Comparison of ENCODE assay signal across 18 mouse cellular contexts in genomic region chr2:163670872-163671594, GRCm38 (mm10). TPM values are rescaled to one million over a fixed set of nuclear protein-coding genes. Genes with fewer than 3 reads are reported as not detected.
A peak's percentile ranks its signal among the peaks of the same experiment; 100 is the strongest.
DNase-seq lines count a peak whose midpoint lies in the region; ATAC-seq lines count a peak whose summit lies in the region.
"Had no signal": no experiment of that assay in that cellular context is flagged by ENCODE, and none has a peak within 500 bp of the region (broad histone marks: within the 10 kb centered on the region; RNA-seq: fewer than 3 reads in every experiment).

No protein-coding gene starts in this region.

- 78% methylated on average over 11 of the region's 11 CpGs for WGBS in kidney, embryonic 15.5 days

- H3K9me3 ChIP-seq in kidney, embryonic 15.5 days (replicated peaks): no peaks in the 10 kb centered on the region
- H3K9me3 ChIP-seq: liver, embryonic 15.5 days had no signal

- 0 out of 2 replicates have a peak, but pooled peaks cover 3% of the 10 kb centered on the region for H3K36me3 ChIP-seq in kidney, embryonic 15.5 days
- H3K36me3 ChIP-seq: liver, embryonic 15.5 days had no signal

- intact Hi-C loops in heart, postnatal 10 days (cut with DNase I): no loop called here

- no peak overlapping the region for H3K9ac ChIP-seq in kidney, embryonic 15.5 days
- H3K9ac ChIP-seq: liver, embryonic 15.5 days had no signal

- H3K27ac ChIP-seq in kidney, embryonic 15.5 days: no peak overlapping the region
- H3K27ac ChIP-seq: liver, embryonic 15.5 days had no signal

- no peaks in the 10 kb centered on the region for H3K27me3 ChIP-seq in kidney, embryonic 15.5 days
- H3K27me3 ChIP-seq: liver, embryonic 15.5 days had no signal

- peaks cover 25% of the 10 kb centered on the region for H3K4me1 ChIP-seq in kidney, embryonic 15.5 days

- no peak overlapping the region for H3K4me3 ChIP-seq in kidney, embryonic 15.5 days (replicated peaks)
- H3K4me3 ChIP-seq: liver, embryonic 15.5 days had no signal

- DNase-seq in heart, adult 11 months: peak; percentile 93
- no peak for DNase-seq in heart, postnatal 10 days
- DNase-seq in kidney, postnatal 14 days: peak; percentile 62
- DNase-seq in NIH3T3 (ENCODE audit: low read depth): peak; percentile 35
- DNase-seq in lung, postnatal 36 days: peak; percentile 47
- DNase-seq in gastrocnemius, postnatal 25 days: no peak
- DNase-seq: adrenal gland, postnatal 36 days; cerebellum, postnatal 10 days; left cerebral cortex, postnatal 4 days; retina, postnatal 1 day; thymus, postnatal 25 days had no signal

- no peak for ATAC-seq in kidney, embryonic 15.5 days (replicated peaks; ENCODE audit: low FRiP score)
- ATAC-seq in granulocyte monocyte progenitor cell, adult 5-6 weeks (replicated peaks; ENCODE audit: poor library complexity, severe bottlenecking): no peak
- ATAC-seq: activated CD4-positive, CD25-positive, alpha-beta regulatory T cell, adult 4 months; forebrain, embryonic 14.5 days; inflammation-experienced regulatory T-cells, adult 6 months had no signal

- H3K4me2 ChIP-seq in kidney, embryonic 15.5 days: no peak overlapping the region
- H3K4me2 ChIP-seq: liver, embryonic 15.5 days; midbrain, embryonic 11.5 days had no signal

RNA-seq across cellular contexts. Expression of gene Pkig, which starts 12.8 kb away (rescaled TPM):
- 100 to 1,000 TPM; 177 to 195 TPM for total RNA-seq in heart, postnatal 10 days (2021)
- polyA plus RNA-seq in kidney, embryonic 15.5 days (2015; fragmentation: Nextera tagmentation; extraction: Ambion mirVana): 167 and 174 TPM in 2 replicates
- total RNA-seq in granulocyte monocyte progenitor cell, adult 5-6 weeks (2014; fragmentation: Nextera tagmentation): 89.1 and 89.4 TPM in 2 replicates
- 52.2 and 65.1 TPM in 2 replicates for total RNA-seq in granulocyte monocyte progenitor cell, adult 5-6 weeks (2017)
- total RNA-seq in gastrocnemius, postnatal 25 days (2021): 10 to 100 TPM; 72.1 to 93.5 TPM

RNA-seq across cellular contexts. Expression of gene Serinc3, which starts 26.1 kb away (rescaled TPM):
- 100 to 1,000 TPM; 327 to 358 TPM for total RNA-seq in heart, postnatal 10 days (2021)
- 43.7 and 44.0 TPM in 2 replicates for polyA plus RNA-seq in kidney, embryonic 15.5 days (2015; fragmentation: Nextera tagmentation; extraction: Ambion mirVana)
- 505 and 572 TPM in 2 replicates for total RNA-seq in granulocyte monocyte progenitor cell, adult 5-6 weeks (2014; fragmentation: Nextera tagmentation)
- 503 and 505 TPM in 2 replicates for total RNA-seq in granulocyte monocyte progenitor cell, adult 5-6 weeks (2017)
- total RNA-seq in gastrocnemius, postnatal 25 days (2021): 100 to 1,000 TPM in 1 of 2 experiments, 10 to 100 TPM in 1; 97.5 to 115 TPM

Comparison
In these comparisons a context has a peak if more than half of its experiments do, and no peak if none do; other contexts are left out.
1. DNase-seq: peak in heart, adult 11 months (single experiment), kidney, postnatal 14 days (single experiment), NIH3T3 (single experiment) and lung, postnatal 36 days (single experiment); none in heart, postnatal 10 days (0 of 2) and gastrocnemius, postnatal 25 days (single experiment).